Mouse (Mus musculus) hindbrain, embryonic 14.5 days (tissue): ENCODE measurements around the gene Lrrc34. TPM values are rescaled to one million over a fixed set of nuclear protein-coding genes. Genes with fewer than 3 reads are reported as not detected.
A peak's percentile ranks its signal among the peaks of the same experiment; 100 is the strongest.

ENCODE experiments used
- ATAC-seq: fragments of 200-750 bp; cut with Nextera tagmentation; 2 replicates; pipeline ENCODE4 v1.8.0; 2017; ENCODE audit warnings: moderate number of reproducible peaks, mild to moderate bottlenecking, moderate TSS enrichment, moderate library complexity; ENCODE audit not compliant: low FRiP score
- DNase-seq: peaks from one replicate; pipeline ENCODE4 v3.0.0-alpha.2; 2015; ENCODE audit warnings: low spot score
- H3K27ac ChIP-seq: fragments of 300-500 bp; sonication (generic); 2 replicates; pipeline ENCODE4 v1.5.1; 2014; ENCODE audit warnings: mild to moderate bottlenecking, moderate library complexity
- H3K27me3 ChIP-seq: fragments of 300-500 bp; sonication (generic); 2 replicates; pipeline ENCODE4 v1.6.1; 2014; ENCODE audit warnings: mild to moderate bottlenecking, low read length, mixed read lengths; ENCODE audit not compliant: control insufficient read depth, insufficient read depth
- H3K36me3 ChIP-seq: fragments of 300-500 bp; sonication (generic); replicated peaks from 2 replicates; pipeline ENCODE4 v1.6.1; 2014; ENCODE audit not compliant: control insufficient read depth, insufficient read depth
- H3K4me1 ChIP-seq: fragments of 300-500 bp; sonication (generic); replicated peaks from 2 replicates; pipeline ENCODE4 v1.6.1; 2014; ENCODE audit warnings: antibody characterized with exemption, low read length, mixed read lengths; ENCODE audit not compliant: control insufficient read depth, insufficient read depth
- H3K4me2 ChIP-seq: fragments of 300-500 bp; sonication (generic); replicated peaks from 2 replicates; pipeline ENCODE4 v1.6.1; 2014; ENCODE audit warnings: mild to moderate bottlenecking, moderate library complexity
- H3K4me3 ChIP-seq: fragments of 300-500 bp; sonication (generic); replicated peaks from 2 replicates; pipeline ENCODE4 v1.5.1; 2014; ENCODE audit warnings: mild to moderate bottlenecking, low read length
- H3K9ac ChIP-seq: fragments of 300-500 bp; sonication (generic); 2 replicates; pipeline ENCODE4 v1.6.1; 2014
- H3K9me3 ChIP-seq: fragments of 300-500 bp; sonication (generic); 2 replicates; pipeline ENCODE4 v1.6.1; 2016; ENCODE audit warnings: low read length; ENCODE audit not compliant: control insufficient read depth
- WGBS: fragments of 180-500 bp; shearing (Covaris S2); extraction: QIAGEN DNeasy Blood & Tissue Kit; methylation state at CpG from one replicate; pipeline ENCODE4 v1.1.7; 2014; 5-methylcytosine and 5-hydroxymethylcytosine counted together
- polyA plus RNA-seq: library from polyadenylated mRNA; unstranded; fragments of >200 nt; fragmentation: Nextera tagmentation; extraction: Ambion mirVana; gene quantifications from 2 replicates; pipeline ENCODE4 v1.2.1, GENCODE M21; 2014

Lrrc34 gene
- polyA plus RNA-seq, 1 experiment from 2014 or later: 2.9 TPM

GRCm38 (mm10) chr3:30592418-30592853 lies 55.2 kb downstream of the Lrrc34 start:
- H3K27ac ChIP-seq: no peak overlapping the region
- H3K9me3 ChIP-seq: no peaks in the 10 kb centered on the region
- peaks cover 6% of the 10 kb centered on the region; the same call in 1 of the 2 replicates for H3K4me1 ChIP-seq
- H3K9ac ChIP-seq: no peak overlapping the region
- 2% methylated on average over 2 of the region's 2 CpGs for WGBS
- H3K36me3 ChIP-seq: no peaks in the 10 kb centered on the region
- no peaks in the 10 kb centered on the region for H3K27me3 ChIP-seq
- H3K4me3 ChIP-seq: no peak overlapping the region
- no peak overlapping the region for H3K4me2 ChIP-seq
- DNase-seq: peak; percentile 85
- peak; percentile 36 for ATAC-seq

DNA sequence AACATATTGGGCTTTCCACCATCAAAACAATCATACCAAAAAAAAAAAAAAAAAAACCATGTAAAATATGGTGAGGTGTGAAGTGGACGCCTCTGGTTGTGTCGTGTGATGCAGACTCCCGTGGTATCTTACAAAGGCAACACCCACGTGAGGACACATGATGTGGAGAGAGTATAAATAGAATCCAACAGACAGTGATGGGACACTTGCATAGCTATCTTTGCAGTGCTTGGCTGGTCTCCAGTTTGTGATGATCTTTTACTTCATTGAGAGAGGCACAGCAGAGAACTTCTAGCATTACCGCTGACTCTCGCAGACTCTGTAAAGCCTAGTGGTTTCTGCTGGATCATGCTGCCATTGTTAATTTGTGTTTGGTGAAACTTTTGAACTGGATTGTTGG lies 58.8 kb downstream of the Lrrc34 start:
- no peak for ATAC-seq

More for the DNA sequence above, 58.8 kb downstream of the Lrrc34 start:
- no peak overlapping the region for H3K9ac ChIP-seq
- DNase-seq: no peak
- no peak overlapping the region for H3K27ac ChIP-seq
- 87% methylated on average over 6 of the region's 6 CpGs for WGBS
- H3K27me3 ChIP-seq: no peaks in the 10 kb centered on the region
- H3K36me3 ChIP-seq: no peaks in the 10 kb centered on the region
- H3K4me3 ChIP-seq: no peak overlapping the region
- no peaks in the 10 kb centered on the region for H3K9me3 ChIP-seq
- no peaks in the 10 kb centered on the region for H3K4me1 ChIP-seq
- H3K4me2 ChIP-seq: no peak overlapping the region

Other genes starting within 250 kb of the Lrrc34 start
- 12.6 and 13.7 TPM in 2 replicates for gene Mecom, start 99.9 kb downstream of the Lrrc34 start, polyA plus RNA-seq
- 0.65 and 0.74 TPM in 2 replicates for gene Actrt3, start 47.9 kb downstream of the Lrrc34 start, polyA plus RNA-seq
- gene Mynn, start 45.8 kb downstream of the Lrrc34 start, polyA plus RNA-seq: 33.5 and 33.7 TPM in 2 replicates
- gene Lrriq4, start 3.4 kb downstream of the Lrrc34 start, polyA plus RNA-seq: 0.08 TPM in 1 of 2 replicates, not detected in the other
- not detected in 2 replicates for gene Lrrc31, start 52.0 kb upstream of the Lrrc34 start, polyA plus RNA-seq
- not detected in 2 replicates for gene Samd7, start 98.4 kb upstream of the Lrrc34 start, polyA plus RNA-seq
- 90.4 and 95.6 TPM in 2 replicates for gene Sec62, start 145.0 kb upstream of the Lrrc34 start, polyA plus RNA-seq
- 2.3 and 2.6 TPM in 2 replicates for gene Gpr160, start 208.1 kb upstream of the Lrrc34 start, polyA plus RNA-seq